Mouse (Mus musculus) stomach, postnatal 0 days (tissue): ENCODE results near the gene Krtap19-9b. TPM values are rescaled to one million over a fixed set of nuclear protein-coding genes. Genes with fewer than 3 reads are reported as not detected.

Experiments used
- ATAC-seq: fragments of 200-750 bp; cut with Nextera tagmentation; 2 replicates; pipeline ENCODE4 v1.8.0; 2017; ENCODE audit not compliant: low FRiP score, low TSS enrichment
- DNase-seq: peaks from one replicate; pipeline ENCODE4 v3.0.0-alpha.2; 2016; ENCODE audit warnings: low spot score
- H3K27ac ChIP-seq: fragments of 300-500 bp; sonication (generic); replicated peaks from 2 replicates; pipeline ENCODE4 v1.5.1; 2014; ENCODE audit warnings: mild to moderate bottlenecking, control low read depth
- H3K27me3 ChIP-seq: fragments of 300-500 bp; sonication (generic); 2 replicates; pipeline ENCODE4 v1.6.1; 2014; ENCODE audit warnings: low read length; ENCODE audit not compliant: control insufficient read depth, insufficient read depth
- H3K36me3 ChIP-seq: fragments of 300-500 bp; sonication (generic); 2 replicates; pipeline ENCODE4 v1.6.1; 2014; ENCODE audit warnings: low read length, mixed read lengths; ENCODE audit not compliant: control insufficient read depth, insufficient read depth
- H3K4me1 ChIP-seq: fragments of 300-500 bp; sonication (generic); replicated peaks from 2 replicates; pipeline ENCODE4 v1.6.1; 2014; ENCODE audit warnings: antibody characterized with exemption; ENCODE audit not compliant: control insufficient read depth, insufficient read depth
- H3K4me2 ChIP-seq: fragments of 300-500 bp; sonication (generic); replicated peaks from 2 replicates; pipeline ENCODE4 v1.6.1; 2014; ENCODE audit warnings: low read depth, mild to moderate bottlenecking, control low read depth, moderate library complexity
- H3K4me3 ChIP-seq: fragments of 300-500 bp; sonication (generic); 2 replicates; pipeline ENCODE4 v1.5.1; 2014; ENCODE audit warnings: low read depth, low read length, control low read depth
- H3K9ac ChIP-seq: fragments of 300-500 bp; sonication (generic); 2 replicates; pipeline ENCODE4 v1.6.1; 2014; ENCODE audit warnings: mild to moderate bottlenecking, low read length, control low read depth, mixed read lengths
- H3K9me3 ChIP-seq: fragments of 300-500 bp; sonication (generic); 2 replicates; pipeline ENCODE4 v1.6.1; 2016; ENCODE audit warnings: low read length; ENCODE audit not compliant: control insufficient read depth
- EP300 ChIP-seq: optimal IDR thresholded peaks from 2 replicates; pipeline ENCODE3; 2016; ENCODE audit warnings: antibody characterized with exemption
- WGBS: fragments of 180-500 bp; shearing (Covaris S2); extraction: QIAGEN DNeasy Blood & Tissue Kit; methylation state at CpG from one replicate; pipeline ENCODE4 v1.1.7; 2014; 5-methylcytosine and 5-hydroxymethylcytosine counted together
- polyA plus RNA-seq: library from polyadenylated mRNA; unstranded; fragments of >200 nt; fragmentation: Nextera tagmentation; extraction: Ambion mirVana; gene quantifications from 2 replicates; pipeline ENCODE4 v1.2.1, GENCODE M21; 2015

Gene Krtap19-9b
- polyA plus RNA-seq, 1 experiment from 2014 or later = not detected

DNA sequence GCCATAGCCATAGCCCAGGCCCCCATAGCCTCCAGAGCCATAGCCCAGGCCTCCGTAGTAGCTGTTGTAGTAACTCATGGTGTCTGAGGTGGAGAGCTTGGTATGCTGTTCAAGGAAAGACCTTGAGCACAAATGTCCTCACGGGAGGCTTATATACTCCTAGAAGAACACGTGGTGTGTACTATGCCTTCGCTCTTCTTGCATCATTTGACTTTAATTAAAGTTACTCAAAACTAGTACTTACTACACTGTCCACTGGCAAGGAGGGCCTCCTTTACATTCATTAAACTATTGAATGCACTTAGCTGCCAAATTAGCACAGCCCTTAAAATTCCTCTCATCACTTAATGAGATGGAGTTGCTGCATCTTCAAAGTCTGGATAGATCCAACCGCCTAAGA lies 47.1 kb downstream of the Krtap19-9b start, which contains the start of gene Krtap19-4:
Gene Krtap19-4, minus strand, starts transcription at position 101 of the 400 bp plus-strand sequence.
- Histone ChIP-seq H3K36me3 (no peaks in the 10 kb centered on the region), H3K9me3 (no peaks in the 10 kb centered on the region), H3K27ac (no peak within 1 kb of the TSS), H3K4me3 (no peak within 1 kb of the TSS), H3K4me1 (no peaks in the 10 kb centered on the region), H3K27me3 (no peaks in the 10 kb centered on the region), H3K4me2 (no peak within 1 kb of the TSS), H3K9ac (no peak within 1 kb of the TSS)
- WGBS = 84% methylated on average over 5 of the region's 5 CpGs
- no peak for TF ChIP-seq EP300
- no peak for ATAC-seq
- DNase-seq = no peak

Other genes with a start within 250 kb of the Krtap19-9b start
- not detected in 2 replicates for gene 2310061N02Rik, start 224.3 kb downstream of the Krtap19-9b start, polyA plus RNA-seq
- not detected in 2 replicates for gene Krtap13-1, start 203.4 kb downstream of the Krtap19-9b start, polyA plus RNA-seq
- gene Krtap13, start 180.6 kb downstream of the Krtap19-9b start, polyA plus RNA-seq = not detected in 2 replicates
- 0.13 and 0.23 TPM in 2 replicates for gene 2310034C09Rik, start 173.4 kb downstream of the Krtap19-9b start, polyA plus RNA-seq
- gene 2310057N15Rik, start 158.1 kb downstream of the Krtap19-9b start, polyA plus RNA-seq = not detected in 2 replicates
- gene Gm5965, start 154.4 kb downstream of the Krtap19-9b start, polyA plus RNA-seq = not detected in 2 replicates
- gene Gm20741, start 120.0 kb downstream of the Krtap19-9b start, polyA plus RNA-seq = not detected in 2 replicates
- not detected in 2 replicates for gene Krtap15, start 112.0 kb downstream of the Krtap19-9b start, polyA plus RNA-seq
- gene Krtap14, start 106.1 kb downstream of the Krtap19-9b start, polyA plus RNA-seq = not detected in 2 replicates
- not detected in 2 replicates for gene Krtap19-1, start 62.9 kb downstream of the Krtap19-9b start, polyA plus RNA-seq
- not detected in 2 replicates for gene Krtap19-2, start 58.0 kb downstream of the Krtap19-9b start, polyA plus RNA-seq
- not detected in 2 replicates for gene Krtap19-3, start 54.2 kb downstream of the Krtap19-9b start, polyA plus RNA-seq
- gene Krtap19-4, start 47.2 kb downstream of the Krtap19-9b start, polyA plus RNA-seq = not detected in 2 replicates
- not detected in 2 replicates for gene Krtap19-5, start 35.8 kb downstream of the Krtap19-9b start, polyA plus RNA-seq
- not detected in 2 replicates for gene Krtap16-3, start 30.6 kb upstream of the Krtap19-9b start, polyA plus RNA-seq
- gene Krtap22-2, start 78.5 kb upstream of the Krtap19-9b start, polyA plus RNA-seq = not detected in 2 replicates
- gene Gm10229, start 83.0 kb upstream of the Krtap19-9b start, polyA plus RNA-seq = not detected in 2 replicates
- not detected in 2 replicates for gene Krtap6-1, start 99.4 kb upstream of the Krtap19-9b start, polyA plus RNA-seq
- gene Gm10228, start 109.2 kb upstream of the Krtap19-9b start, polyA plus RNA-seq = not detected in 2 replicates
- not detected in 2 replicates for gene Krtap6-5, start 115.6 kb upstream of the Krtap19-9b start, polyA plus RNA-seq
- not detected in 2 replicates for gene 1110025L11Rik, start 131.7 kb upstream of the Krtap19-9b start, polyA plus RNA-seq
- not detected in 2 replicates for gene Krtap6-3, start 151.8 kb upstream of the Krtap19-9b start, polyA plus RNA-seq
- gene Gm6358, start 208.6 kb upstream of the Krtap19-9b start, polyA plus RNA-seq = not detected in 2 replicates
- not detected in 2 replicates for gene Gm10061, start 218.8 kb upstream of the Krtap19-9b start, polyA plus RNA-seq
- gene Gm9789, start 225.7 kb upstream of the Krtap19-9b start, polyA plus RNA-seq = not detected in 2 replicates
- gene Gm7735, start 237.2 kb upstream of the Krtap19-9b start, polyA plus RNA-seq = not detected in 2 replicates
- gene 1110057P08Rik, start 242.5 kb upstream of the Krtap19-9b start, polyA plus RNA-seq = not detected in 2 replicates